Mouse (Mus musculus) effector memory CD4-positive, alpha-beta T cell, adult 5 months (primary cell): ENCODE measurements around the gene Zgpat. TPM values are rescaled to one million over a fixed set of nuclear protein-coding genes. Genes with fewer than 3 reads are reported as not detected.

Experiments
- polyA plus RNA-seq: library from polyadenylated mRNA; unstranded; fragments of 100-300 nt; shearing (Covaris generic); gene quantifications from one replicate; pipeline ENCODE4 v1.2.1, GENCODE M21; 2017

Gene Zgpat
- polyA plus RNA-seq, result 85.5 TPM

DNA sequence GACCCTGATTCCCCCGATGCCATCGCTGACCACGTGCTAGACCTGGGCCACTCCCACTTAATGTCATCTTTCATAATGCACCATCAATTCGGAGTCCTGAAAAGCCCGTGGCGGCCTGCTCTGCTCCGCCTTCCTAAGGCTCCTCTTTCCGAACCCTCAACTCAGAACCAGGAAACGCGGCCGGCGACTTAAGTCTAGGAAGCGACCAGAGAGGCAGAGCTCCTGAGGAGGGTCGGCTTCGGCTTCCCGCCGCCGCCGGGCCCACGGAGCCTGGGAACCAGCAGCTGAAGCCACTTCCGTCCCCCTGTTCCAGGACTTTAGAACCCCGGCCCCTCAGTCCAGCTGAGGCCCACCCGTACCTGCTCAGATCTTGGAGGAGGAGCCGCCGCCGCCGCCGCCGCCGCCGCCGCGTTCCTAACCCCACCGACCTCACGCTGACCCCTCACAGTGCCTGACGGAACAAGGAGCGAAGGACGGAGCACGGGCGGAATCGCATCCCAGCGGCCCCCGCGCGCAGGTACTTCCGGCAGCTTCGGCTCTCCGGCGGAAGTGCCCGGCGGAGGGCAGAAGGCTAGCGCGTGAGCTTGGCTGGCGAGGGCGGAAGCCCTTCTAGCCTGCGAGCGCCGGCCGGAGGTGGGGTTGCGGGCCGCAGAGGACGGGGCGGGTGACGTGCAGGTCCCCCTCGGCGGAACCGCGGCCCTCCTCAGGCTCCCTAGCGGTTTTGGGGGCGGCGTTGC is at the start of gene Zgpat, which contains the start of gene Arfrp1:
Gene Zgpat, plus strand, starts transcription at position 69 of the 737 bp plus-strand sequence.
Gene Arfrp1, minus strand, starts transcription at position 545 of the 737 bp plus-strand sequence.

DNA sequence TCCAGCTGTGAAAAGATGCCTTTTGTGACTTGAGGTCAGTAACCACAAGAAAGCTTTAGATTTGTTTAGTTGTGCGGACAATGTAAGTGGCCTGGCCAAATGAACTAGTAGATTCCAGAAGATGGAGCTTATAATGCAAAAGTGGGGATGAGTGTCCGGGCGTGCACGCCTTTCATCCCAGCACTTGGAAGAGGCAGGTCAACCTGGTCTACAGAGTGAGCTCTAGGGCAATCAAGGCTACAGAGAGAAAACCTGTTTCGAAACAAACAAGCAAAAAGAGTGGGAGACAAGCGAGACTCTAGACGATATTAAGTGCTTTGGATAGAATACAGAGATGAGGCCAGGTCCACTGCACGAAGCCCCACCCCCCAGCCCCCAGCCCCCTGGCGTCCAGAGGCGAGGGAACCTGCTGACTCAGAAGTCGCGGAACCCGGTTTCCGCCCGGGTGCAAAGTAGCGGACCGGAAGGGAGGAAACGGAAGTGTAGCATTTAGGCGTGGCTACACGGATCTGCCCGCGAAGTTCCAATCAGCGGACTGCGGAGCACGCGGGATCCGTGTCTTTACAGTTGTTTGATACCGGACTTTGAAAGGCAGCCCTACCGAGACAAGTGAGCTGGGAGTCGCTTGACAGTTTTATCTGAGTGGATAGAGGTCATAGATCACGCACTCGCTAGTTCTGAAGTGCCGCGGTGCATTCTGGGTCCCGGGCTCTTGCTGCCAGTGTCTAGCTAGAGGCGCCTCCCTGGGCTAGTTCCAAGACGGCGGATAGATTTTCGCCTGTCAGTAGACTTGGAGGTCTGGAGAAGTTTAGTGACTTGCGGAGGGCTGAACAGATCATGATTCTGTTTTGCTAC is 45.3 kb upstream of the Zgpat start, which contains the start of gene Rtel1:
Gene Rtel1, plus strand, starts transcription at position 492 of the 855 bp plus-strand sequence.

DNA sequence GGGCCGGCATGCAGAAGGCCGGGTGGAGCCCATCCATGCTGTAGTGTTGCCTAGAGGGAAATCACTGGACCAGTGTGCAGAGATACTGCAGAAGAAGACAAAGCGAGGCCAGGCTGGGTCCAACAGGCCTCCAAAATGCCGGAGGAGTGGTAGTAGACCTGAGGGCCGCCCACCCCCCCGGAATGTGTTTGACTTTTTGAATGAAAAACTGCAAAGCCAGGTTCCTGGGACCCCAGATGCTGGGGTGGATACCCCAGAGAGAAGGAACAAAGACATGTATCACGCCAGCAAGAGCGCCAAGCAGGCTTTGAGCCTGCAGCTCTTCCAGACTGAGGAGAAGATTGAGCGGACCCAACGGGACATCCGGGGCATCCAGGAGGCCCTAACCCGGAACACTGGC is 15.1 kb downstream of the Zgpat start, which contains the start of gene Lime1:
Gene Lime1, plus strand, starts transcription at position 301 of the 400 bp plus-strand sequence.

Other genes starting within 250 kb of the Zgpat start
- gene Kcnq2, start 229.6 kb upstream of the Zgpat start, polyA plus RNA-seq, result 0.14 TPM
- gene Eef1a2, start 207.9 kb upstream of the Zgpat start, polyA plus RNA-seq, result not detected
- gene Ppdpf, start 177.7 kb upstream of the Zgpat start, polyA plus RNA-seq, result 106 TPM
- gene Ptk6, start 162.1 kb upstream of the Zgpat start, polyA plus RNA-seq, result not detected
- 0.24 TPM for gene Srms, start 151.7 kb upstream of the Zgpat start, polyA plus RNA-seq
- gene Fndc11, start 144.9 kb upstream of the Zgpat start, polyA plus RNA-seq, result not detected
- gene Helz2, start 122.9 kb upstream of the Zgpat start, polyA plus RNA-seq, result 30.3 TPM
- gene Gmeb2, start 76.9 kb upstream of the Zgpat start, polyA plus RNA-seq, result 30.5 TPM
- gene Stmn3, start 50.4 kb upstream of the Zgpat start, polyA plus RNA-seq, result not detected
- gene Rtel1, start 45.2 kb upstream of the Zgpat start, polyA plus RNA-seq, result 64.7 TPM
- 124 TPM for gene Arfrp1, start 476 bp downstream of the Zgpat start, polyA plus RNA-seq
- gene Lime1, start 15.2 kb downstream of the Zgpat start, polyA plus RNA-seq, result 301 TPM
- 16.9 TPM for gene Zbtb46, start 94.5 kb downstream of the Zgpat start, polyA plus RNA-seq
- not detected for gene Abhd16b, start 128.3 kb downstream of the Zgpat start, polyA plus RNA-seq
- 90.8 TPM for gene Tpd52l2, start 132.2 kb downstream of the Zgpat start, polyA plus RNA-seq
- gene Dnajc5, start 155.6 kb downstream of the Zgpat start, polyA plus RNA-seq, result 138 TPM
- gene Uckl1, start 220.0 kb downstream of the Zgpat start, polyA plus RNA-seq, result 113 TPM
- 97.7 TPM for gene Prpf6, start 226.9 kb downstream of the Zgpat start, polyA plus RNA-seq
- 26.2 TPM for gene Zfp512b, start 227.9 kb downstream of the Zgpat start, polyA plus RNA-seq
- 14.5 TPM for gene Samd10, start 234.3 kb downstream of the Zgpat start, polyA plus RNA-seq